In genomic region chr12:102061096-102061495, GRCm38 (mm10) we compare ENCODE assay signal across 12 mouse cellular contexts.
"Had no signal": no experiment of that assay in that cellular context is flagged by ENCODE, and none has a peak within 500 bp of the region (broad histone marks: within the 10 kb centered on the region; RNA-seq: fewer than 3 reads in every experiment).

No protein-coding gene starts in this region.

- ATAC-seq: liver, postnatal 0 days had no signal

- H3K4me1 ChIP-seq: liver, embryonic 13.5 days had no signal

- H3K4me2 ChIP-seq: liver, embryonic 13.5 days; lung, embryonic 15.5 days; midbrain, embryonic 12.5 days had no signal

- H3K36me3 ChIP-seq: liver, embryonic 13.5 days; lung, embryonic 15.5 days; midbrain, embryonic 12.5 days had no signal

- H3K27me3 ChIP-seq: liver, embryonic 13.5 days; lung, embryonic 15.5 days; midbrain, embryonic 12.5 days had no signal

- H3K9me3 ChIP-seq: liver, embryonic 13.5 days; lung, embryonic 15.5 days; megakaryocyte, embryonic 14.5 days; midbrain, embryonic 12.5 days had no signal

- H3K4me3 ChIP-seq: left cerebral cortex, adult 2 months; liver, embryonic 13.5 days; lung, embryonic 15.5 days; midbrain, embryonic 12.5 days had no signal

- H3K9ac ChIP-seq: liver, embryonic 13.5 days; liver, postnatal 0 days; lung, embryonic 15.5 days; midbrain, embryonic 12.5 days had no signal

- H3K27ac ChIP-seq: left cerebral cortex, adult 2 months; liver, embryonic 13.5 days; lung, embryonic 15.5 days; macrophage; midbrain, embryonic 12.5 days; stomach, postnatal 0 days had no signal

- DNase-seq: liver; liver, embryonic 13.5 days; liver, postnatal 0 days; lung, postnatal 14 days; right cerebral cortex, postnatal 25 days; thymus, postnatal 4 days had no signal
